Comparison of ENCODE assay signal across 7 mouse cellular contexts in the genomic region with DNA sequence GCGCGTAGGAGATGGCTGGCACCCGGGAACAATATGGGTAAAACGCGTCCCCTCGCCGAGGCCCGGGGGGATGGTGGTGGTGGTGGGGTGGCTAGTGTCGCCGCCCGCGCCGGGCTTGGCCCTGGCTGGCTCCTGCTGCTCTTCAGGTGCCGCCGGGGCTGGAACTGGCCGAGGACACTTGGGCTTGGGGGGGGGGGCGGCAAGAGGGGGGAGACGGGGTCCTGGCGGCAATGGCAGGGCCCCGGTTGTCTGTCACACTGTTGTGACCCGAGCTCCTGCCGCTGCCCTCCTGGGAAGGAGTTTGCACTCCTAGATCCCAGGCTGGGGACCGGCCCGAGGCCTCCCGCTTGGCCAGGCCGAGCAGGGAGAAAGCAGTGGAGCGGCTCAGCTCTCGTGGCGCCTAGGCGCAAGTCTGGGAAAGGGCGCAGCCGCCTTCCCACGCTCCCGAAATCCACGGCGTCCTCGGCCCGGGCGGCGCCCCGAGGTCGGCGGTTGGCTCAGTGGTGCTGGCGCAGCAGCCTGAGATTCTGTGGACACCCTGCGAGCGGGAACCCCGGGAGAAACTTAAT. TPM values are rescaled to one million over a fixed set of nuclear protein-coding genes. Genes with fewer than 3 reads are reported as not detected.
DNase-seq lines count a peak whose midpoint lies in the region; ATAC-seq and TF ChIP-seq lines count a peak whose summit lies in the region.

No protein-coding gene starts in this region.

- H3K4me2 ChIP-seq in hindbrain, embryonic 12.5 days (replicated peaks): peak overlapping the region; percentile 62

- H3K4me3 ChIP-seq in hindbrain, embryonic 12.5 days: peak overlapping the region; percentile 52
- peak overlapping the region; percentile 97 for H3K4me3 ChIP-seq in small intestine, adult 2 months (ENCODE audit: low read depth, low read length)

- H3K36me3 ChIP-seq in hindbrain, embryonic 12.5 days: no peaks in the 10 kb centered on the region
- no peaks in the 10 kb centered on the region for H3K36me3 ChIP-seq in small intestine, adult 2 months (ENCODE audit: control insufficient read depth, insufficient read depth, low read length)

- no peak for TF ChIP-seq POLR2A in small intestine, adult 2 months (IDR thresholded peaks at IDR 0.05; ENCODE audit: low read depth, low read length)

- no peaks in the 10 kb centered on the region for H3K4me1 ChIP-seq in hindbrain, embryonic 12.5 days
- H3K4me1 ChIP-seq in small intestine, adult 2 months (ENCODE audit: control insufficient read depth, insufficient read depth, insufficient read length, low read length): no peaks in the 10 kb centered on the region; the same call in 1 of the 2 replicates

- WGBS in hindbrain, embryonic 12.5 days: 23% methylated on average over 38 of the region's 47 CpGs
- 8% methylated on average over 43 of the region's 47 CpGs for WGBS in small intestine, adult 2 months

- peak; percentile 67 for ATAC-seq in hindbrain, embryonic 12.5 days (ENCODE audit: low FRiP score)

- peaks cover 52% of the 10 kb centered on the region for H3K27me3 ChIP-seq in hindbrain, embryonic 12.5 days
- H3K27me3 ChIP-seq in small intestine, adult 2 months (ENCODE audit: control insufficient read depth, insufficient read depth, low read length): no peaks in the 10 kb centered on the region

- no peaks in the 10 kb centered on the region for H3K9me3 ChIP-seq in hindbrain, embryonic 12.5 days (replicated peaks)

- peak; percentile 35 to 52 for DNase-seq in adrenal gland, adult 18-20 months (ENCODE audit: low spot score in 2 of 2)
- peak; percentile 30 for DNase-seq in cerebellum, adult 8-10 months
- DNase-seq in gastrocnemius, adult 18-20 months (ENCODE audit: low spot score): peak; percentile 13
- peak; percentile 7 to 23 for DNase-seq in left cerebral cortex, adult 8-10 months (ENCODE audit: low spot score in 2 of 2)
- peak; percentile 10 for DNase-seq in mesoderm, embryonic 11.5 days (ENCODE audit: low read depth, low spot score)

- peak overlapping the region; percentile 23; the same call in 1 of the 2 replicates for H3K27ac ChIP-seq in hindbrain, embryonic 12.5 days
- peak overlapping the region; percentile 66 for H3K27ac ChIP-seq in small intestine, adult 2 months (ENCODE audit: insufficient read depth, low read depth, low read length)

- peak overlapping the region; percentile 67 for H3K9ac ChIP-seq in hindbrain, embryonic 12.5 days

- TF ChIP-seq CTCF in small intestine, adult 2 months (IDR thresholded peaks at IDR 0.05; ENCODE audit: extremely low read depth, insufficient read length, insufficient replicate concordance, low read depth, low read length): no peak

RNA-seq across cellular contexts. Expression of gene Mid2, which starts 0.9 kb away (rescaled TPM):
- total RNA-seq in adrenal gland, adult 18-20 months (2021): 10 to 100 TPM; 24.9 to 31.1 TPM
- 1 to 10 TPM; 6.8 to 7.3 TPM for total RNA-seq in gastrocnemius, adult 18-20 months (2021)
- 4.4 and 6.0 TPM in 2 replicates for polyA plus RNA-seq in hindbrain, embryonic 12.5 days (2016; fragmentation: Nextera tagmentation; extraction: Ambion mirVana)
- total RNA-seq in left cerebral cortex, adult 8-10 months (2022): 10 to 100 TPM; 31.0 to 33.4 (median 32.2) TPM
- polyA plus RNA-seq in small intestine, adult 2 months (2012; rRNA removed): 5.4 TPM in 2 replicates

Comparison
In these comparisons a context has a peak if more than half of its experiments do, and no peak if none do; other contexts are left out.
1. Peak in every context shown above with its lines: DNase-seq, ATAC-seq, H3K4me3 ChIP-seq and H3K27ac ChIP-seq.